Mouse (Mus musculus) left cerebral cortex, postnatal 14 days (tissue): ENCODE data around the gene Ran. TPM values are rescaled to one million over a fixed set of nuclear protein-coding genes. Genes with fewer than 3 reads are reported as not detected.
"Not testable (repeated sequence)": the region's sequence is repeated elsewhere in the genome, so short reads cannot be mapped to it uniquely, and the experiment has no call there.

Source experiments
- DNase-seq, 2 experiments: peaks; one replicate each; pipeline ENCODE4 v3.0.0; 2021 to 2022; ENCODE audit warnings: low spot score in 2 of 2, mixed read lengths in 1 of 2
- intact Hi-C: fragments of 180-260 bp; cut with DNase I; formaldehyde crosslinking; loops from one replicate; pipeline ENCODE4 v1.15.1; 2025
- long read RNA-seq, 2 experiments: library from polyadenylated mRNA; stranded (forward); transcript quantifications; one replicate each; pipeline ENCODE4 v2.0.0; 2021
- total RNA-seq, 2 experiments: library from RNA; stranded (reverse); gene quantifications; 2 replicates each; pipeline ENCODE4 v1.2.3; 2021

The Ran gene
- 100 to 1,000 TPM; 146 to 149 TPM for total RNA-seq
- long read RNA-seq, experiment 1, transcript Ran-201 (7 exons, 2,377 nt) = major isoform, 212 of 253 reads
- long read RNA-seq, experiment 1, transcript Ran-202 (6 exons, 2,423 nt) = minor isoform, 31 of 253 reads
- long read RNA-seq, experiment 1, partial matches to known transcripts = 8 of 253 reads
- long read RNA-seq, experiment 1, other reads (novel, unspliced or antisense) = 2 of 253 reads
- long read RNA-seq, experiment 2, transcript Ran-202 (6 exons, 2,423 nt) = minor isoform, 22 of 236 reads
- long read RNA-seq, experiment 2, transcript Ran-201 (7 exons, 2,377 nt) = major isoform, 204 of 236 reads
- long read RNA-seq, experiment 2, partial matches to known transcripts = 3 of 236 reads
- long read RNA-seq, experiment 2, other reads (novel, unspliced or antisense) = 7 of 236 reads

DNA sequence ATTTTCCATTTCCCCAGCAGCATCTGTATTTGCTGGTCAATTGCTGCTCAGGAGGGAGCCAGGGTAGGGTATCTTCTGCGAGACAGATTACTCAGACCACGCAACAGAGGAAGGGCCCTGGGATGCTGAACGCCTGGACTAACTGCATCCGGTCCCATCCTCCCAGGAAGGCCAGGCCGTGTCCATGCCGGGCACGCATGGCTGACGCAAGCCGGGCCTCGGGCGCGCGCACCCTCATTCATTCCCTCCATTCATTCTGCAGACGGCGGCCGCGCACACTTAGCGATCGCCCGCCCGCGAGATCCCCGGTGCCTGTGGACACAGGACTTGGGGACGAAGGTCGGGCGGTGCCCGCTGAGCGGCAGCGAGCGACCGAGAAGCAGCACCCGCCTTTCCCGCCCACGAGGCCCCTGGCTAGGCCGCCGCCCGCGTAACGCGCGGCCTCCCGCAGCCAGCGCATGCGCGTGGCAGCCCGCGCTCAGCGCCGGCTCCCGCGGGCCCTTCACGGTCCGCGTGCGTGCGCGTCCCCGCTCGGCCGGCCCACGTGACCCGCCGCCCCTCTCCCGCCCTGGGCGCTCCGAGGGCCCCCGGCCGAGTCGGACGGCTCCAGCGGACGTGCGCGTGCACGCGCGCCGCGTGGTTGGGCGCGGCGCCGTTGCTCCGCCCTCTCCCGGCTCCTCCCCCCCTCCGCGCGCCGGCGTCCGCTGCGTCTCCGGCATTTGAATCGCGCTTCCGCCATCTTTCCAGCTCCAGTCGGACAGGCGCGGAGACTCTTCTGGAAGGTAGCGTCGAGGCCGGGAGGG is at the start of gene Ran:
Ran (plus strand) TSS at position 573 of the 803 bp plus-strand sequence.
- intact Hi-C loops = no loop called here
- DNase-seq = peak; percentile 95 to 96

DNA sequence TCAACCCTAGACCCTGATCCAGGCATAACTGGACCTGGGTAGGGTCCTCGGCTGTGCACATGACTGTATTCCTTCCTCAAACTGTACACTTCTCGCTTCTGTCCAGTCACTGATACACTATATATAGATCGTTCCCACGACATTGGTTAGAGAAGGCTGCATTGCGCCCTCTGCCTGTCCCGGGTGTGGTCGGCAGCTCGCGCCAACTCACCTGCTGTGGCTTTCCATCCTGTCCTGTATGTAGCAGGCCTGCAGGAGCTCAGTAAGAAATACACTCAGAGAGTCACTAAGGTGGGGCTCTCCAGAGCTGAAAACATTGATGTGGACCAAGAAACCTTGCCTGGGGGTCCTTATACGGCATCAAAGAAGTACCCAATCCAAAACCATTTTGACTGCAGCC is 49.0 kb upstream of the Ran start:
- no peak for DNase-seq
- intact Hi-C loops = loop anchor here (10.0 kb wide), 1 partner anchor 196 kb away; no protein-coding TSS in a partner anchor

DNA sequence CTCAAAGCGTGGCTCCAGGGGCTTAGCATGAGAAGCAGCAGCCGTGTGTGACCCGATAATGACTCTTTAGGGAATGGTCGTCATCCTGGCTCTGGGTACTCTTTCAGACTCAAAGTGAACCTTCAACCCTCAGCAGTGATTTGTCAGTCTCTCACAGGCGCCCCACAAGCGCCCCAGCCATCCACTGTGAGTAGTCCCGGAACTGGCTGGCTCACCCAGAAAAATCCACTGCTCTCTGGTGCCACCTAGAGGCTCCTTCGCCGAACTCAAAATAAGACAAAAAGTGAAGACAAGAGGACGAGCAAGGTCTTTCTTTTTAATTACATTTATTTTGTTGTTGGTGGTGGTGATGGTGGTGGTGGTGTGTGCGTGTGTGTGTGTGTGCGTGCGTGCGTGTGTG is 48.6 kb upstream of the Ran start:
- intact Hi-C loops = loop anchor here (10.0 kb wide), 1 partner anchor 196 kb away; no protein-coding TSS in a partner anchor
- DNase-seq = peak; percentile 84 to 87

DNA sequence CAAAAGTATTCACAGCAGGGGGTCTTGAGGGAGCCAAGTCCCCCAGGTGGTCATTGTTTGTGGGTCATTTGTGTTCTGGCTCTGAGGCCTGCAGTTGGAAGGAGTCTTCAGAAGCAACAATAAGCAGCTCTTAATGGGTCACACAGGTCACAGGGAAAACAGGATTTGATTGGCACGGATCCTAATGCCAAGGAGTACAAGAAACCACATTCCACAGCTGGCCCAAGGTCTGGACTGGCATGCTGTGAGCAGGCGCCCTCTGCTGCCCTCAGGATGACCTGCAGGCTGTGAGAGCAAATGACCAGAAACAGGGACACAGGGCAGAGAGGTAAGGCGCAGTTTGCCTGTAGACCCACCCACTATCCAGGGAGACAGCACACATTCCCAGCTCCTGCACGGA is 43.6 kb upstream of the Ran start:
- peak; percentile 39 to 44 for DNase-seq
- intact Hi-C loops = loop anchor here (10.0 kb wide), 1 partner anchor 201 kb away; no protein-coding TSS in a partner anchor

DNA sequence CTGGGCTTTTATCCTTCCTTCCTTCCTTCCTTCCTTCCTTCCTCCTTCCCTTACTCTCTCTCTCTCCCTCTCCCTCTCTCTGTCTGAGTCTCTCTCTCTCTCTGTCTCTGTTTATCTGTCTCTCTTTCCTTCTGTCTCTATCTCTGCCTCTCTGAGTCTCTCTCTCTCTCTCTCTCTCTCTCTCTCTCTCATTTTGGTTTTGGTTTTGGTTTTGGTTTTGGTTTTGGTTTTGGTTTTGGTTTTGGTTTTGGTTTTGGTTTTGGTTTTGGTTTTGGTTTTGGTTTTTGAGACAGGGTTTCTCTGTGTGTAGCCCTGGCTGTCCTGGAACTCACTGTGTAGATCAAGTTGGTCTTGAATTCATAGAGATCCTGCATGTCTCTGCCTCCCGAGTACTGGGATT is 42.4 kb upstream of the Ran start:
- not testable (repeated sequence) for DNase-seq
- intact Hi-C loops = loop anchor here (10.0 kb wide), 1 partner anchor 203 kb away; no protein-coding TSS in a partner anchor

DNA sequence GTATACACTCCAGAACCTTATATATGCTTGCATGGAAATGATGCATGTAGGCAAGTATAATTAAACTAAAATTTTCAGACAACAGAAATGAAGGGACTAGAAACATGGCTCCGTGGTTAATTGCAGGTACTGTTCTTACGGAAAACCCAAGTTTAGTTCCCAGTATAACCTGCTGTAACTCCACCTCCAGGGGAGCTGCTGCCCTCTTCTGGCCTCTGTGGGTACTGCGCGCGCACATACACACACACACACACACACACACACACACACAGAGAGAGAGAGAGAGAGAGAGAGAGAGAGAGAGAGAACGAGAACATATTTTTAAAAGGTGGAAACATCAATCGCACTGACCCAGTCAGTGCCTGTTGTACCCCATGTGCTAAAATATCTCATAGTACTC is 40.9 kb upstream of the Ran start:
- intact Hi-C loops = loop anchor here (10.0 kb wide), 1 partner anchor 204 kb away; no protein-coding TSS in a partner anchor
- no peak for DNase-seq

DNA sequence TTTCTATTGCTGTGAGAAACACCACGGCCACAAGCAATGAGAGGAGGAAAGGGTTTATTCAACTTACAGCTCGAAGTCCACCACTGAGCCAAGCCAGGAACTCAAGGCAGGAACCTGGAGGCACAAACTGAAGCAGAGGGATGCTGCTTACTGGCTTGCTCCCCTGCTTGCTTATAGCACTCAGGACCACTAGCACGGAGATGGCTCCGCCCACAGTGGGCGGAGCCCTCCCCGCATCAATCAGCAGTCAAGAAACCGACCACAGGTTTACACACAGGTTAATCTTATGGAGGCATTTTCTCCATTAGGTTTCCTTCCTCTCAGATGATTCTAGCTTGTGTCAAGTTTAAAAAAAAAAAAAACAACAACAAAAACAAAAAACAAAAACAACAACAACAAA is 39.0 kb upstream of the Ran start:
- DNase-seq = no peak
- intact Hi-C loops = loop anchor here (5.0 to 10.0 kb wide), 2 partner anchors 249 to 456 kb away; no protein-coding TSS in a partner anchor

DNA sequence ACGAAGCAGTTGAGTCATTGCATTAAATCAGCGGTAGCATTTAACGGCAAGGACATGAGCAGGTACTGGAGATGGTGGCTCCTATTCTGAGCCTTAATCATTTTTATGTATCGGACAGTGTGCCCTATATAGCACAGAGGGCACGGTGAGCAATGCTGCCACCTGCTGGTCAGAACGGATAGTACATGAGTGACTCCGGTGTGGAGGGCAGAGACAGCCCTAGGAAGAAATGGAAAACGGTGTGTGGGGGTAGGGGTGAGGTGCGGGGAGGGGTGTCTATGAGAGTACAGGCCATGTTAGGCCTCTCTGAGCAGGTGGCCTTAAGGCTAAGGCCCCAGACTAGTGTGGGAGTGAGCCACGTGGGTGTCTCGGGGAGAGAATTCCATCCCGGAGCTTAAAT is 38.3 kb upstream of the Ran start:
- intact Hi-C loops = loop anchor here (5.0 to 10.0 kb wide), 2 partner anchors 249 to 457 kb away; no protein-coding TSS in a partner anchor

DNA sequence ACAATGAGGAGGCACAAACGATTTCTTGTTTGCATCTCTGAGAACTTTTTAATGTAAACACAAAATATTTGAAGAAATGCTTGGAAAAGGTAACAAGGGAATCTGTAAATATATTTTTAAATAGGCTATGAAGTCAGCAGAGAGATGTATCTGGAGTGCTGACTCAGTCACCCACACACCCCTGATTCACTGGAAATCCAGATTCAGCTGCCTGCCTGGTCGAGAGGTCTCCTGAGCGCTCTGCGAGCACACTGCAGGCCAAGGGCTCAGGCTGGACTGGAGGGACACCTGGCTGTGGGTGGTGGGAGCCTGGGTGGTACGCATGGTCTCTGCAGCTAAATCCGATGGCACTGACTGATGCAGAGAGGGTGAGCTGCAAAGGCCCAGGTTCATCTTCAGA is 35.3 kb upstream of the Ran start:
- intact Hi-C loops = loop anchor here (5.0 to 10.0 kb wide), 2 partner anchors 252 to 460 kb away; no protein-coding TSS in a partner anchor
- no peak for DNase-seq

More for the DNA sequence above, 38.3 kb upstream of the Ran start:
- peak in 1 of 2 experiments; percentile 63 for DNase-seq

DNA sequence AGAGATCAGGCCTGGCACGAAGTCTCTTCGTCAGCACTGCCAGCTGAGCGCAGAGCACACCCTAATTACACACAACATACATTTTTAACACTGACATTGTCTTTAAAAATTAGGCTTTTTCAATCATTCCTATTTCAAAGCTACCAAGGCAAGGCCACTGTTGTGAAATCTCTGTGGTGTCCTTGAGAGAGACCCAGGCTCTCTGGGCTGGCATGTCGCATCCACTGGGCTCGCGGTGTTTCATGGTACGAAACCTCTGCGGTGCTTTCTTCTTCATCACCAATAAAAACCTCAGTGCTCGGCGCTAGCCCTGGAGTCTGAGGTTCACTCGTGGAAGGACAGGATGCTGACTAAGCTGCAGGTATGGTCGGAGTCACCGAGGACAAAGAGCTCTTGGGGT is 33.9 kb upstream of the Ran start:
- intact Hi-C loops = loop anchor here (10.0 kb wide), 1 partner anchor 461 kb away; no protein-coding TSS in a partner anchor
- DNase-seq = no peak

DNA sequence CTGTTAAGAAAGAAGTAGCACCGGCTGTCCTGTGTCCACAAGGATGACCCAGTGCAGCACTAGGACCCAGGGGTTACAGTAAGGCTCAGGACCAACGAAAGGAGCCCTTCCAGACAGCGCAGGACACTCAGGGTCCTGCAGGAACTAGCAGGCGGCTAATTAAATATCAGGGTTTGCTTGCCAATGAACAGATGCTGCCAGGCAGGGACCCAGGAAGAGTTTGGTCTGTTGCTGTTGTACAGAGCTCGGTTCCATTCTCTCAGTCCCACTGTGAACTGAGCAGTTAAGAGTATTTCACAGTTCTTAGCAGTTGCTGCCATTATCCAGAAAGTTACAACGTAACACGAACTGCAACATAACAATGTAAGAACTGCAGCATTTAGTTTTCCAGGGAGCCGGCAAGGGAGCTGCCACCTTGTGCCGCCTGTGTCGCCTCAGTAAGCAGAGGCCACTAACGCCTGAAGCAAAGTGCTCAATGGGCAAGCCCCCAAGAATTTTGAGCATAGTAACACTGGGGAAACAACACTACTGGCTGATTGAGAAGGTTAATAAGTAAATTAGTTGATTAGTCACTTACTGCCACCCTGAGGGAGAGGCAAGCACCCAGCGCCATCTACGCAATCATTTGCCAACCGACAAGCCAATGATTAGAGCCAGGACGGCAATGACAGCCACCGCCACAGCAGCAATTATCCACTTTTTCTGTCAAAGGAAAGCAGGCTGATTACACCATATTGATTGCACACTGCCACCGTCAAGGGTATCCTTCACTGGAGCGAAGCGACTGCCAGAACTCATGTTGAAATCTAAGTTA is 32.5 kb upstream of the Ran start:
- DNase-seq = no peak
- intact Hi-C loops = loop anchor here (10.0 kb wide), 1 partner anchor 463 kb away; no protein-coding TSS in a partner anchor

DNA sequence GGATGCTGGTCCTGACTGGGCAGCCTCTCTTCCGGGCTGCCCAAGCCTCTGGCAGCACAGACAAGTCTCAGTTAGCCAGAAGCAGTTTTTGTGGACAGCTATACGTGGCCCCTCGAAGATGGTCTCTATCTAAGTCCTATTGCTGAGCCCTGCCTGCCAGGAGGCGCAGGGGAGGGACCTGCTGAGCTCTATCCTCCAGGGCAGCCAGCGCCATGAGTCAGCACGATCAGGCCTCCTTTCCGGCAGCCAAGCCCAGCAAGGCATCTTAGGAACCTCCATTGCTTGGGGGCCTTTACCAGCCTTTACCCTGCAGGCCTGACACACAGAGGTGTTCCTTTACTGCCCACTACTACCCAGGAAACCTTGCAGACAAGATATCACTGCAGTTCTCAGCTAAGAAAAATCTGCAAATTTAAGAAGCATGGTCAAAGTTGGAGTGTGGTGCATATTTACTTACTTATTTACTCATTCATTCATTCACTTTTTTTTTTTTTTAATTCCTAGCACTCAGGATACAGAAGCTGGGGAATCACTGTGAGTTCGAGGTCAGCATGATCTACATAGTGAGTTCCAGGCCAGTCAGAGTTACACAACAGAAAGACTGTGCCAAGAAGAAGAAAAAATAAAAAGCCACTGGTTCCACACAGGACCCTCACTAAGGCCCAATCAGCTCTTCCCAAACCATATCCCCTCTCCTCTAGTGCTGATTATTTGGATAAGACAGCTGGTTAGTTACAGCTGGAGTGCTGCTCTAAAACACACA is 19.0 kb upstream of the Ran start:
- intact Hi-C loops = no loop called here
- DNase-seq = no peak

DNA sequence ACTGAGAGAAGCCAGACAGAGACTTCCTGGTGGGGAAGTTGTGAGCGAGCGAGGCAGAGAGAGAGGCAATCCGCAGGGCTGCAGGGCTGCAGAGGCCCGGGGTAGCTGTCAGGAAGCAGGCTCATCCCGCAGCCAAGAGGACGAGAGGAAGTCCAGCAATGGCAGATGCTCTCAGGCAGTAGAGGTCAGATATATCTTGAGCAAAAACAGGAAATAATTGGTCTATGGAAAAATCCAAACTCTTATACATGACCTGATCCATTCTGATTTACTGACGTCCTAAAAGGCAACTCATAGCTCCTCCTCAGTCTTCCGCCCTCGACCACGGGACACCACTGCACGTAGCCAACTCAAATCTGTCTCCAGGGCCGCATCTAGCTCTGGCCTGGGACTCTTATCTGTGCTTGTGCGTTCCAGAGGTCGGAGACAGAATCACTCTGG is 17.3 kb upstream of the Ran start:
- no peak for DNase-seq
- intact Hi-C loops = no loop called here

DNA sequence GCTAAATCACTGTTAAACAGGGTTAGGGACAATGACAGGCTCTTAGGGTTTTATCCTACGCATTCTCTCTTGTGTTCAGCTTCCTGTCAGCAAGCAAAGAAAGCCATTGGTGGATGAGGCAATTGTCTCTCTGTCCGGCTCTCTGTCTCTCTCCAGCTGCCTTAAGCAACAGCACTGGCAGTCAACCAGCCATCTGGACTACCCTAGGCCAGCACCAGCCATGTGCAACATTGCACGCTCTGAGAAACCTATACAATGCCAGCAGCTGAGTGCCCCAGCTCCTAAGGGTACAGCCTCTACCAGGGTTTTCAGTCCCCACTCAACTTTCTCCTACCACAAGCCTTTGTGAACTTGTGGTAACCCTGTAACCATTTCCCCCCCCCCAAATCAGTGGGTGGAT is 14.5 kb upstream of the Ran start:
- intact Hi-C loops = no loop called here
- no peak for DNase-seq

DNA sequence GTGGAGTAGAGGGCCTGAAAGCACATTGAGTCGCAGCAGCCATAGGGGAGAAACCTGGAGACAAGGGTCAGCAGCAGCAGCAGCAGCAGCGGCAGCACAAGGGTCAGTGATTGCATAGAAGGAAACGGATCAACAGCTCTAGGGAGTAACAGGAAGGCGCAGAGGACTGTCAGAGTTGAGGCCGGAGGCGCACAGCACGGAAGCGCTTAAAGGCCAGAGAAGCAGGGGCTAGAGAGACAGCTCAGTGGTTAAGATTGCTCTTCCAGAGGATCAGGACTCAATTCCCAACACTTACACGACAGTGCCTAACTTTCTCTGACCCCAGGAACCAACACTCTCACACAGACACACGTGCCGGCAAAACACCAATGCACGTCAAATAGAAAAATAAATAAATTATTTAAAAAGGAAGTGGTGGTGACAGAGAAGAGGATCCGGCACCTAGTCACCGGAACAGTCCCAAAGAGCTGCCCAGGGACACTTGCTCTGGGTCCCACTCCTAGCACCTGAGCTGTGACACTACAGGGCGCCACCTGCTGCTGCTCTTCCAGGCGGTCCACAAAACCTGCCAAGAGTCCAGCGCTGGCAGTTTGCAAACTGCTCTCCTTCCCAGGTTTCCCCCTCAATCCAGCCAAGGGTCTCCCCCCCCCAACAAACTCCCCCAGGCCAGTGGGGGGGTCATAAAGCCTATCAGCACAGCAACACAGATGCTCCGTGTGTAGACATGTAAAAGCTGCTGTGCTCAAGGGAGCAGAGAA is 13.7 kb upstream of the Ran start:
- no peak for DNase-seq
- intact Hi-C loops = no loop called here

DNA sequence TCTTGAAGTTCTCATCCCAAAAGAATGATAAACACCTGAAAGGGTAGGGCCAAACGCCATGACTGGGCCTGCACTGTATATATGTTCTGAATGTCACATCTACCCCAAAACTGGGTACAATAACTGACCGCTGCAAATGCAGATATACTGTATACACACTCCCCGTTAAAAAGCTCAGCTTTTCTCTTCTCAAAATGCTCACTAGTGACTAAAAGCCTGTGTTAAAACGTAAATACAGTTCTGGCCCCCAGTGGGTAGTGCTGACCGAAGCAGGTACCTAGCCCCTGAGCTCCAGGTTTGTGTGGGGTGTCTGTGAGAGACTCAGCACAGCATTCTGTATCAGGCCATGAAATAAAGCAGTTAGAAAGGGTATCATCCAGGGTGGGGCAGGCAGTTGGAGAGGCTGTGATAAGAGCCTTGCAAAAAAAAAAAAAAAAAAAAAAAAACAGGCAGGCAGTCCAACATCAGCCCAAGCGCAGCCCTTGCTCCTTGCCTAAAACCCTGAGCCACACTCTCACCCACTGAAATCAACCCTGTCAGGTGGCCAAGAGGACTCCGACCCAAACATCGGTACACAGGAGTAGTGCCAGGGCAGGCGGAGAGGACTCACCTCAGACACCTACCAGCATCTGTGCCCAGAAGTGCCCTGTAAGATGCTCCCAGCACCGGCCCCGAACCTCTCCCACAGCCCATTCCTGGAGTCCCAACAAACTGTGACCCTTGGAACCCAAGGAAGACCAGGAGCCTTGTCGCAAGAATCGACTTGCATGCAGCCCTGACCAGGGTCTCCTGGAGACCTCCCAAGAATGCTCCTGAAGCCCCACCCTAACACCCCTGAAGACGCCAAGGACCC is 12.5 kb upstream of the Ran start:
- no peak for DNase-seq
- intact Hi-C loops = no loop called here

DNA sequence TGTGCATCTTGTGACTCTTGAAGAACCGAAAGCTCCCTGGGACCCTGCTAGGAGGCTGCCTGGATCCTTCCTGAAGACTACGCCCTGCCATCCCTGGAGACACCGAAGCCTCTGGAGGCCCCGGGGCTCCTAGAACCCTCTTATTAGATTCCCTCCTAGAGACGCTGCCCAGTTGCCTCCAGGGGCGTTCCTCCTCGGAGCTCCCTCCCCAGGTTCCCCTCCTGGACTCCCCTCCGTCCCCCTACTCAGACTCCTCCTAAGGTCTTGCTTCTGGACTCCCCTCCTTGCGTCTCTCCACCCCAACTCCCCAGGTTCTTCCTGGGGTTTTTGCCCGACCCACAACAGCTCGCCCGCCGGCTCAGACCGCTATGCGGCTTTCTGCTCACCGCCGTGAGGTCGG is 11.9 kb upstream of the Ran start:
- no peak for DNase-seq
- intact Hi-C loops = no loop called here
